Mouse (Mus musculus): ENCODE measurements at regions not wholly inside any gene's neighbourhood (a gene's known extent, or its start where the extent isn't known, plus 50 kb on each side); places are given as distances from the start of the nearest gene placed in this dataset.
A peak's percentile ranks its signal among the peaks of the same experiment; 100 is the strongest.
"Not testable (repeated sequence)": the region's sequence is repeated elsewhere in the genome, so short reads cannot be mapped to it uniquely, and the experiment has no call there.

GRCm38 (mm10) chr1:115033894-115034293, 650.7 kb upstream of the Cntnap5a start:
- DNase-seq (ENCODE audit: low spot score) = peak; percentile 31

- DNase-seq (ENCODE audit: low spot score) = not testable (repeated sequence)
These were observed 642.9 kb upstream of the Cntnap5a start for GRCm38 (mm10) chr1:115041701-115042100.

GRCm38 (mm10) chr1:115058440-115058839, 626.1 kb upstream of the Cntnap5a start:
- DNase-seq (ENCODE audit: low spot score) = no peak

Measured in layer of hippocampus, adult 11-12 months (tissue).